Mouse (Mus musculus): ENCODE results near the gene Gm6401. TPM values are rescaled to one million over a fixed set of nuclear protein-coding genes. Genes with fewer than 3 reads are reported as not detected.

Gm6401 gene
- not detected for polyA plus RNA-seq (2017; shearing (Covaris generic))

DNA sequence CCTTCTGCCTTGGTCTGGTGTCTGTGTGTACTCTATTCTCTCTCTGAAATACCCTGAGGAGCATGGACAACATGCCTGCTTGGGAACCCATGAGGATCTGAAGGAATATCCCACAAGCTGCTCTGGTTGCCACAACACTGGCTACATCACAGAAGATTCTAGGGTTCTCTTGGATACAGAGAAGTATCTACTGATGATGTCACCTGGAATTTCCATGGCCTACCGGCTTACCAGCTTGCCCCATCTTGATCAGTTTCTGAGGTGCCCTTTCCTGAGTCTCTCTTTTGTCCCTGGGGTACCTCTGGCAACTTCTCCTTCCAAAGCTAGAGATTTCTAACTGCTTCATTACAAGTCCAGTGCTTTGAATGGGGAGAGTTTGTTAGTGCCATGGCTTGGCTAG lies at the start of gene Gm6401:
Gene Gm6401, minus strand, starts transcription at position 101 of the 400 bp plus-strand sequence.

GRCm38 (mm10) chr14:41983225-41983624 lies 15.5 kb upstream of the Gm6401 start, which contains the start of gene Gm3543:
Gene Gm3543 (minus strand): TSS chr14:41983325.

GRCm38 (mm10) chr14:41943695-41944094 lies 24.0 kb downstream of the Gm6401 start, which contains the start of gene 1700024B05Rik:
Gene 1700024B05Rik (plus strand): TSS chr14:41943995.

DNA sequence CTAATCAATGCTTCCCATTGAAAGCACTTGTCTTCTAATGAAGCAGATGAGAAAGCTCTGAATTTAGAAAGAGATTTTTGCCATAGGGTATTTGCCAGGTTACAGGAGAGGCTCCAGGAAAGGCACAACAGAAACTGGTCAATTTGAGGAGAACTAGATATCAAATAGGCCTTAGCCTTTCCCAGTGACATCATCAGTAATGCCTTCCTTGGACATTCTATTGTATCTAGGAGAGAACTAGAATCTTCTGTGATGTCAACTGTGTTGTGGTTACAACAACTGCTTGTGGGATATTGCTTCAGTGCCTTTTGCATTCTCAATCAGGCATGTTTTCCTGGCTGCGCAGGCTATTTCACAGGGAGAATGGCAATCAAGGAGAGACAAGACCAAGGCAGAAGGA lies 43.1 kb downstream of the Gm6401 start, which contains the start of gene 1700049E17Rik1:
Gene 1700049E17Rik1, plus strand, starts transcription at position 301 of the 400 bp plus-strand sequence.

Other genes with a start within 250 kb of the Gm6401 start
- gene Gm7929, start 217.3 kb downstream of the Gm6401 start, polyA plus RNA-seq (2017; shearing (Covaris generic)) = not detected
- not detected for gene Gm47189, start 195.5 kb downstream of the Gm6401 start, polyA plus RNA-seq (2017; shearing (Covaris generic))
- not detected for gene Gm7980, start 60.6 kb downstream of the Gm6401 start, polyA plus RNA-seq (2017; shearing (Covaris generic))
- gene 1700049E17Rik1, start 43.0 kb downstream of the Gm6401 start, polyA plus RNA-seq (2017; shearing (Covaris generic)) = not detected
- 0.12 TPM for gene 1700024B05Rik, start 23.9 kb downstream of the Gm6401 start, polyA plus RNA-seq (2017; shearing (Covaris generic))
- not detected for gene Gm3543, start 15.4 kb upstream of the Gm6401 start, polyA plus RNA-seq (2017; shearing (Covaris generic))
- gene Gm7951, start 149.4 kb upstream of the Gm6401 start, polyA plus RNA-seq (2017; shearing (Covaris generic)) = not detected
- gene Gm17027, start 194.7 kb upstream of the Gm6401 start, polyA plus RNA-seq (2017; shearing (Covaris generic)) = not detected
- not detected for gene Gm3573, start 222.9 kb upstream of the Gm6401 start, polyA plus RNA-seq (2017; shearing (Covaris generic))

Measured in CD4-positive, CD25-positive, alpha-beta regulatory T cell (primary cell).